Mouse (Mus musculus): ENCODE data around the gene Chuk.
A peak's percentile ranks its signal among the peaks of the same experiment; 100 is the strongest.
"Not testable (repeated sequence)": the region's sequence is repeated elsewhere in the genome, so short reads cannot be mapped to it uniquely, and the experiment has no call there.

Chuk gene

GRCm38 (mm10) chr19:44106831-44107660 is at the start of gene Chuk:
TSS of gene Chuk (minus strand) at chr19:44107480.
- DNase-seq (ENCODE audit: low spot score in 2 of 2) = peak; percentile 83 to 95

- no peak for DNase-seq (ENCODE audit: low spot score in 2 of 2)
These were observed 49.7 kb upstream of the Chuk start for GRCm38 (mm10) chr19:44157005-44157404.

- DNase-seq (ENCODE audit: low spot score in 2 of 2) = no peak
These were observed 46.5 kb upstream of the Chuk start for GRCm38 (mm10) chr19:44153781-44154180.

DNA sequence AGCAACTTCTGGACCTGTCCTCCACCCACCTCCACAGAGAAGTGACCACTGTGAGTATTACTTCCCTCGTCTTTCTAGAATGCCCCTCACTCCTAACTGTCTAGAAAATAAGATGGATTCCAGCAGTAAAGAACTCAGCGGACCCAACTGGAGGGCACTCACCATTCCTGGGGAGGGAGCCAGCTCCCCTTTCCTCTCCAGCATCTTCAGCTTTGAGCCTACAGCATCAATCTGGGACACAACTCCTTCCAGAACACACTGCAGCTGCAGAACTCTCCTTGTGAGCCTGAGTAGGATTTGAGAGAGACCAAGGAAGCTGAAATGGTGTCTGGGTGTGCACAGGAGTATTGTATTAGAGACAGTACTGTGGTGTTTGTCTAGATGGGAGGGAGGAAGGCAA is 41.7 kb upstream of the Chuk start:
- DNase-seq (ENCODE audit: low spot score in 2 of 2) = no peak

- DNase-seq (ENCODE audit: low spot score in 2 of 2) = no peak
These were observed 41.1 kb upstream of the Chuk start for GRCm38 (mm10) chr19:44148345-44148744.

DNA sequence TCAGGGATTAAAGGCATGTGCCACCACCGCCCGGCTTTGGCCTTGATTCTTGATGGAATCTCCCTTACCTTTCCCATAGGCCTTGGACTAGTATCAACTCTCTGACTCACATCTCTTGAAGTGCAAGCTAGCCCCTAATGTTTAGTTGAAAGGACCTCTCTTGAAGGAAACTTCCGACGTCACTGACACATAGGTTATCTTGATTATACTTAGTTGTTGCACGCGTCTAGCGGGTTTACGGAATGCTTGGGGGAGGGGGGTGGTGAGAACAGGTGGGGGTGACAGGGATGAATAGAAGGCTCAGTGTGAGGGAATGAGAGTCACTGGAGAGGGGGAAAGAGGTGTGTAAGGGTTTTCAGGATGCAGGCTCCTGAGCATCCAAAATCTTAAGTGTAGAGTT is 39.7 kb upstream of the Chuk start:
- no peak for DNase-seq (ENCODE audit: low spot score in 2 of 2)

GRCm38 (mm10) chr19:44146568-44146879 is 39.2 kb upstream of the Chuk start:
- DNase-seq (ENCODE audit: low spot score in 2 of 2) = no peak

- DNase-seq (ENCODE audit: low spot score in 2 of 2) = peak; percentile 80 to 87
These were observed 38.7 kb upstream of the Chuk start, which contains the start of gene Bloc1s2 for GRCm38 (mm10) chr19:44145702-44146567. TSS of gene Bloc1s2 (minus strand) at chr19:44146446.

- DNase-seq (ENCODE audit: low spot score in 2 of 2) = no peak
These were observed 37.1 kb upstream of the Chuk start for GRCm38 (mm10) chr19:44144366-44144765.

- no peak for DNase-seq (ENCODE audit: low spot score in 2 of 2)
These were observed 28.7 kb upstream of the Chuk start for GRCm38 (mm10) chr19:44135960-44136485.

GRCm38 (mm10) chr19:44135072-44135959 is 28.0 kb upstream of the Chuk start, which contains the start of gene Cwf19l1:
TSS of gene Cwf19l1 (minus strand) at chr19:44135876.
- DNase-seq (ENCODE audit: low spot score in 2 of 2) = peak; percentile 70 to 87

DNA sequence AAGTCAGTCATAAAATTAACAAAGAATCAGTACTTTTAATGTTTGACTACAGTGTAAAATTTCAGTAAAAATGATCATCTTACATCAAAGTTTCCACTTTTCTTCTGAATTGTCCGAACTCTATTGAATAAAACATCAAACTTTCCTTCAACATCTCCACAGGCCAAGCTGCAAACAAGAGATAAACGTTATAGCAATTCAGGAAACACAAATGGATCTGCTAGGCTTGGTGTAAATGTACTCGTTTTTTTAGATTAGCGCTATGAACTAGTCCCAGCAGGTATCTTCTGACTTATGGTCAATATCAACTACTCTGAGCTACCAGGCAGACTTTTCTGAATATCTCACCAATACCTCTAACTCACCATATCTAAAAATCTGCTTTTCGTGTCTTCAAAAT is 25.6 kb upstream of the Chuk start:
- DNase-seq (ENCODE audit: low spot score in 2 of 2) = no peak

DNA sequence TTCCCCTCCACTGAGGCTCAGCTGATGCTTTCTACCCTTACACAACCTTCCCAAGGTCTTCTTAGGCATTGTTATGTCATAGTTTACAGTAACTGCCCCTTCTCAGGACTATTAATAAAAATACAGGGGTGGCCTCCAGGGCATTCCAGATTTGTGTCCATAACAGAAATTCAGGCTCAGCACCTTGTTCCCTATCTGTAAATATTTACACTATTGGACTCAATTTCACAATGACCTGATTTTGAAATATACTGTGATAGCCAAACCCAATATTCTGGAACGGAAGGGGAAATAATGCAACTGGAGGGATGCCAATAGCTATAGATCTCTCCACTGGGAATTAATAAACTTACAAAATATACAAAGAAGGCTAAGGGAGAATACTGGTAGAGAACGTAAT is 21.3 kb upstream of the Chuk start:
- no peak for DNase-seq (ENCODE audit: low spot score in 2 of 2)

GRCm38 (mm10) chr19:44127729-44128497 is 20.6 kb upstream of the Chuk start:
- DNase-seq (ENCODE audit: low spot score in 2 of 2) = no peak

- no peak for DNase-seq (ENCODE audit: low spot score in 2 of 2)
These were observed 13.9 kb upstream of the Chuk start for GRCm38 (mm10) chr19:44121137-44121536.

GRCm38 (mm10) chr19:44120686-44121085 is 13.4 kb upstream of the Chuk start:
- not testable (repeated sequence) for DNase-seq (ENCODE audit: low spot score in 2 of 2)

GRCm38 (mm10) chr19:44117793-44118192 is 10.5 kb upstream of the Chuk start:
- no peak for DNase-seq (ENCODE audit: low spot score in 2 of 2)

- DNase-seq (ENCODE audit: low spot score in 2 of 2) = no peak
These were observed 4.4 kb upstream of the Chuk start for GRCm38 (mm10) chr19:44111706-44112105.

DNA sequence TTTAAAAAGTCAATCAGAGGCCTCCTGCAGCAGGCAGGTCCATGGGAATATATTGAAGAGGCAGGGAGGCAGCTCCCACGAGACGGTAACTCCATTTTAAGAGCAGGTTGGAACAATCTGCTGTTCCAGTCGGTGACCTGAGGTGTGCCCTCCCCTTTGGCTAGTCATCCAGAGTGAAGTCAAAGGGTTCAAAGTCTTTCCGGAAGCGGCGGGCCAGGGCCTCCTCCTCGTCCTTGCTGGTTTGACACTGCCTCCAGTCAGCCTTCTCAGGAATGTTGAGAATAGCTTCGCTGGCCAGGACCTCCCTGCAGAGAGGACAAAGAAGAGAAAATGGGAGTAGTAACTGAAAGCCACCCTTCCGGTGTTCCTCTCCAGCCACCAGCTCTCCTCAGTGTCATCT is 3.1 kb upstream of the Chuk start:
- no peak for DNase-seq (ENCODE audit: low spot score in 2 of 2)

GRCm38 (mm10) chr19:44108996-44109395 is 1.7 kb upstream of the Chuk start:
- DNase-seq (ENCODE audit: low spot score in 2 of 2) = no peak
